ENCODE assay signal across 9 mouse cellular contexts in genomic region chr7:44352750-44353600, GRCm38 (mm10). TPM values are rescaled to one million over a fixed set of nuclear protein-coding genes. Genes with fewer than 3 reads are reported as not detected.
A peak's percentile ranks its signal among the peaks of the same experiment; 100 is the strongest.
DNase-seq lines count a peak whose midpoint lies in the region; ATAC-seq lines count a peak whose summit lies in the region.
"Had no signal": no experiment of that assay in that cellular context is flagged by ENCODE, and none has a peak within 500 bp of the region (broad histone marks: within the 10 kb centered on the region; RNA-seq: fewer than 3 reads in every experiment).

No protein-coding gene starts in this region.

- H3K27me3 ChIP-seq in lung, embryonic 16.5 days (ENCODE audit: control insufficient read depth, insufficient read depth, low read depth, low read length): peaks cover 68% of the 10 kb centered on the region
- H3K27me3 ChIP-seq in hindbrain, embryonic 14.5 days (ENCODE audit: control insufficient read depth, insufficient read depth, low read length): peaks cover 55% of the 10 kb centered on the region
- peaks cover 95% of the 10 kb centered on the region for H3K27me3 ChIP-seq in neural tube, embryonic 13.5 days

- no peaks in the 10 kb centered on the region for H3K36me3 ChIP-seq in lung, embryonic 16.5 days (ENCODE audit: control insufficient read depth, insufficient read depth, low read length)
- H3K36me3 ChIP-seq in hindbrain, embryonic 14.5 days (replicated peaks; ENCODE audit: control insufficient read depth, insufficient read depth): peaks cover 77% of the 10 kb centered on the region
- peaks cover 50% of the 10 kb centered on the region for H3K36me3 ChIP-seq in neural tube, embryonic 13.5 days
- H3K36me3 ChIP-seq: liver, embryonic 15.5 days had no signal

- no peak overlapping the region for H3K4me3 ChIP-seq in lung, embryonic 16.5 days (ENCODE audit: low read length)
- H3K4me3 ChIP-seq in hindbrain, embryonic 14.5 days (replicated peaks; ENCODE audit: low read length): peak overlapping the region; percentile 0; the same call in 1 of the 2 replicates
- peak overlapping the region; percentile 8 for H3K4me3 ChIP-seq in neural tube, embryonic 13.5 days
- H3K4me3 ChIP-seq: liver, embryonic 15.5 days had no signal

- no peak overlapping the region for H3K9ac ChIP-seq in lung, embryonic 16.5 days (ENCODE audit: low read length)
- H3K9ac ChIP-seq in hindbrain, embryonic 14.5 days: peak overlapping the region; percentile 36
- peak overlapping the region; percentile 41 for H3K9ac ChIP-seq in neural tube, embryonic 13.5 days
- H3K9ac ChIP-seq: liver, embryonic 15.5 days had no signal

- no peak for ATAC-seq in cerebellum, adult (ENCODE audit: insufficient number of reproducible peaks, low FRiP score, low TSS enrichment)
- no peak for ATAC-seq in lung, embryonic 16.5 days (ENCODE audit: low read depth)
- ATAC-seq in hindbrain, embryonic 14.5 days (ENCODE audit: low FRiP score): no peak
- ATAC-seq in neural tube, embryonic 13.5 days (ENCODE audit: low read depth): no peak

- no peaks in the 10 kb centered on the region for H3K9me3 ChIP-seq in lung, embryonic 16.5 days (ENCODE audit: control insufficient read depth, low read length)
- H3K9me3 ChIP-seq in hindbrain, embryonic 14.5 days (ENCODE audit: control insufficient read depth, low read length): no peaks in the 10 kb centered on the region
- no peaks in the 10 kb centered on the region for H3K9me3 ChIP-seq in neural tube, embryonic 13.5 days
- H3K9me3 ChIP-seq: liver, embryonic 15.5 days had no signal

- intact Hi-C loops in gastrocnemius, postnatal 36 days (cut with DNase I): no loop called here

- peak; percentile 28 to 50 for DNase-seq in cerebellum, postnatal 14 days
- DNase-seq in lung, postnatal 25 days (ENCODE audit: low spot score): no peak
- DNase-seq in hindbrain, embryonic 14.5 days (ENCODE audit: low spot score): no peak
- DNase-seq in gastrocnemius, postnatal 36 days: no peak
- no peak for DNase-seq in c-Kit-positive CD71-positive TER-119-positive erythroid progenitor cells, embryonic 14.5 days (ENCODE audit: low spot score)

- H3K27ac ChIP-seq in lung, embryonic 16.5 days (ENCODE audit: low read length): no peak overlapping the region
- H3K27ac ChIP-seq in hindbrain, embryonic 14.5 days: no peak overlapping the region
- no peak overlapping the region for H3K27ac ChIP-seq in neural tube, embryonic 13.5 days (replicated peaks)
- H3K27ac ChIP-seq: liver, embryonic 15.5 days had no signal

- 2% methylated on average over 67 of the region's 71 CpGs for WGBS in lung, embryonic 16.5 days
- 4% methylated on average over 71 of the region's 71 CpGs for WGBS in hindbrain, embryonic 14.5 days
- 3% methylated on average over 71 of the region's 71 CpGs for WGBS in neural tube, embryonic 13.5 days

- H3K4me1 ChIP-seq in lung, embryonic 16.5 days (replicated peaks; ENCODE audit: control insufficient read depth, insufficient read depth, low read length): peaks cover 14% of the 10 kb centered on the region; the same call in 1 of the 2 replicates
- H3K4me1 ChIP-seq in hindbrain, embryonic 14.5 days (replicated peaks; ENCODE audit: control insufficient read depth, insufficient read depth, low read length): peaks cover 27% of the 10 kb centered on the region; the same call in 1 of the 2 replicates
- H3K4me1 ChIP-seq in neural tube, embryonic 13.5 days (replicated peaks): peaks cover 54% of the 10 kb centered on the region

- H3K4me2 ChIP-seq in lung, embryonic 16.5 days (ENCODE audit: low read depth, low read length): peak overlapping the region; percentile 22; the same call in 1 of the 2 replicates
- 0 out of 2 replicates have a peak overlapping the region, but pooled peaks have one; percentile 2 for H3K4me2 ChIP-seq in hindbrain, embryonic 14.5 days (replicated peaks)
- 0 out of 2 replicates have a peak overlapping the region, but pooled peaks have one; percentile 4 for H3K4me2 ChIP-seq in neural tube, embryonic 13.5 days
- H3K4me2 ChIP-seq: liver, embryonic 15.5 days had no signal

RNA-seq across cellular contexts. Expression of gene Syt3, which starts 30.9 kb away (rescaled TPM):
- polyA plus RNA-seq in lung, embryonic 16.5 days (2015; fragmentation: Nextera tagmentation; extraction: Ambion mirVana): 2.1 and 2.3 TPM in 2 replicates
- polyA plus RNA-seq in hindbrain, embryonic 14.5 days (2014; fragmentation: Nextera tagmentation; extraction: Ambion mirVana): 61.8 and 70.8 TPM in 2 replicates
- 24.9 and 28.4 TPM in 2 replicates for polyA plus RNA-seq in neural tube, embryonic 13.5 days (2015; fragmentation: Nextera tagmentation; extraction: Ambion mirVana)
- 1 to 10 TPM; 1.6 to 2.1 TPM for total RNA-seq in gastrocnemius, postnatal 36 days (2021)
- polyA plus RNA-seq: liver, embryonic 15.5 days had no signal

RNA-seq across cellular contexts. Expression of gene 1700008O03Rik, which starts 32.6 kb away (rescaled TPM):
- 1.2 and 1.5 TPM in 2 replicates for polyA plus RNA-seq in lung, embryonic 16.5 days (2015; fragmentation: Nextera tagmentation; extraction: Ambion mirVana)
- polyA plus RNA-seq in hindbrain, embryonic 14.5 days (2014; fragmentation: Nextera tagmentation; extraction: Ambion mirVana): 2.1 and 2.8 TPM in 2 replicates
- 1.0 and 1.5 TPM in 2 replicates for polyA plus RNA-seq in neural tube, embryonic 13.5 days (2015; fragmentation: Nextera tagmentation; extraction: Ambion mirVana)
- total RNA-seq in gastrocnemius, postnatal 36 days (2021): not detected

RNA-seq across cellular contexts. Expression of gene Shank1, which starts 42.9 kb away (rescaled TPM):
- polyA plus RNA-seq in lung, embryonic 16.5 days (2015; fragmentation: Nextera tagmentation; extraction: Ambion mirVana): 0.96 and 1.1 TPM in 2 replicates
- 40.3 and 46.8 TPM in 2 replicates for polyA plus RNA-seq in hindbrain, embryonic 14.5 days (2014; fragmentation: Nextera tagmentation; extraction: Ambion mirVana)
- 26.5 and 27.7 TPM in 2 replicates for polyA plus RNA-seq in neural tube, embryonic 13.5 days (2015; fragmentation: Nextera tagmentation; extraction: Ambion mirVana)
- total RNA-seq in gastrocnemius, postnatal 36 days (2021): under 1 TPM; 0.27 to 0.28 TPM

RNA-seq across cellular contexts. Expression of gene Clec11a, which starts 46.3 kb away (rescaled TPM):
- 3.0 and 3.2 TPM in 2 replicates for polyA plus RNA-seq in lung, embryonic 16.5 days (2015; fragmentation: Nextera tagmentation; extraction: Ambion mirVana)
- polyA plus RNA-seq in hindbrain, embryonic 14.5 days (2014; fragmentation: Nextera tagmentation; extraction: Ambion mirVana): 3.6 and 3.7 TPM in 2 replicates
- 2.8 TPM in 2 replicates for polyA plus RNA-seq in neural tube, embryonic 13.5 days (2015; fragmentation: Nextera tagmentation; extraction: Ambion mirVana)
- total RNA-seq in gastrocnemius, postnatal 36 days (2021): 1 to 10 TPM; 1.6 to 2.2 TPM

Comparison
In these comparisons a context has a peak if more than half of its experiments do, and no peak if none do; other contexts are left out.
1. DNase-seq: peak in cerebellum, postnatal 14 days (2 of 2); none in lung, postnatal 25 days (single experiment), hindbrain, embryonic 14.5 days (single experiment), gastrocnemius, postnatal 36 days (0 of 2) and c-Kit-positive CD71-positive TER-119-positive erythroid progenitor cells, embryonic 14.5 days (single experiment).
2. RNA of gene Shank1, which starts 42.9 kb away (polyA plus RNA-seq): 40.3 to 46.8 TPM in hindbrain, embryonic 14.5 days and 26.5 to 27.7 TPM in neural tube, embryonic 13.5 days; 0.96 to 1.1 TPM in lung, embryonic 16.5 days; every median in the first group is over 10 times any median in the second.
3. Peak in every context shown above with its lines, with median percentiles within 50 percentile points of each other: H3K4me2 ChIP-seq.